Mouse (Mus musculus): ENCODE measurements around the gene Rb1.

Rb1 gene

GRCm38 (mm10) chr14:73163363-73163998 lies 162.1 kb downstream of the Rb1 start:
- in situ Hi-C loops (cut with MboI, MseI), result no loop called here

- in situ Hi-C loops (cut with MboI, MseI), result no loop called here
These were observed 163.3 kb downstream of the Rb1 start for GRCm38 (mm10) chr14:73162192-73162800.

GRCm38 (mm10) chr14:73161303-73161702 lies 164.3 kb downstream of the Rb1 start:
- in situ Hi-C loops (cut with MboI, MseI), result no loop called here

GRCm38 (mm10) chr14:73148125-73148524 lies 177.5 kb downstream of the Rb1 start:
- in situ Hi-C loops (cut with MboI, MseI), result no loop called here

GRCm38 (mm10) chr14:73146721-73147120 lies 178.9 kb downstream of the Rb1 start:
- in situ Hi-C loops (cut with MboI, MseI), result no loop called here

GRCm38 (mm10) chr14:73145531-73145930 lies 180.1 kb downstream of the Rb1 start:
- in situ Hi-C loops (cut with MboI, MseI), result no loop called here

GRCm38 (mm10) chr14:73143710-73144420 lies 181.8 kb downstream of the Rb1 start:
- in situ Hi-C loops (cut with MboI, MseI), result no loop called here

GRCm38 (mm10) chr14:73142896-73143709 lies 182.5 kb downstream of the Rb1 start:
- in situ Hi-C loops (cut with MboI, MseI), result no loop called here

- in situ Hi-C loops (cut with MboI, MseI), result no loop called here
These were observed 183.2 kb downstream of the Rb1 start for GRCm38 (mm10) chr14:73142421-73142895.

- in situ Hi-C loops (cut with MboI, MseI), result no loop called here
These were observed 183.8 kb downstream of the Rb1 start for GRCm38 (mm10) chr14:73141800-73142199.

GRCm38 (mm10) chr14:73139866-73140265 lies 185.8 kb downstream of the Rb1 start:
- in situ Hi-C loops (cut with MboI, MseI), result no loop called here

GRCm38 (mm10) chr14:73138483-73138882 lies 187.1 kb downstream of the Rb1 start:
- in situ Hi-C loops (cut with MboI, MseI), result no loop called here

GRCm38 (mm10) chr14:73137234-73137633 lies 188.4 kb downstream of the Rb1 start:
- in situ Hi-C loops (cut with MboI, MseI), result no loop called here

Data from T-helper 1 cell (primary cell).